ENCODE assay signal across 12 mouse cellular contexts in the genomic region with DNA sequence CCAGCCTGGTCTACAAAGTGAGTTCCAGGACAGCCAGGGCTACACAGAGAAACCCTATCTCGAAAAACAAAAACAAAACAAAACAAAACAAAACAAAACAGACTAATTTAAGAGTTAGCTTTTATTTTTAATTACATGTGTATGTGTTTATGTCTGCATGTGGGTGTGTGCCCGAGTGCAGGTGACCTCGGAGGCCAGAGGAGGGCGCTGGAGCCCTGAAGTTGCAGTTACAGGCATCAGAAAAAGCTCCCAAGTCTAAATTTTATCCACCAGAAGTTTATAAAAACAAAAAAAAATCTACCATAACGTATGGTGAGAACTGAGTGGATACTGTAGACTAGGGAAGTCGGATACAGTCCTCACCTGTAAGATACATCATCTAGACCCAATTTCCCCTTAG. TPM values are rescaled to one million over a fixed set of nuclear protein-coding genes. Genes with fewer than 3 reads are reported as not detected.
DNase-seq lines count a peak whose midpoint lies in the region; ATAC-seq and TF ChIP-seq lines count a peak whose summit lies in the region.
"Had no signal": no experiment of that assay in that cellular context is flagged by ENCODE, and none has a peak within 500 bp of the region (broad histone marks: within the 10 kb centered on the region; RNA-seq: fewer than 3 reads in every experiment).

No protein-coding gene starts in this region.

- ATAC-seq in heart, postnatal 0 days (ENCODE audit: insufficient read depth, low read depth): no peak
- ATAC-seq in lung, postnatal 0 days: no peak
- ATAC-seq in megakaryocyte progenitor cell, adult 5-6 weeks (replicated peaks; ENCODE audit: poor library complexity): peak; percentile 42; the same call in 1 of the 2 replicates

- no peak overlapping the region for H3K4me3 ChIP-seq in heart, postnatal 0 days (ENCODE audit: low read depth, low read length)
- H3K4me3 ChIP-seq in lung, postnatal 0 days (ENCODE audit: low read depth, low read length): no peak overlapping the region
- no peak overlapping the region for H3K4me3 ChIP-seq in ES-Bruce4 (ENCODE audit: low read depth, low read length)
- H3K4me3 ChIP-seq: erythroblast, embryonic 14.5 days; hindbrain, embryonic 15.5 days; liver, embryonic 15.5 days had no signal

- H3K4me1 ChIP-seq in heart, postnatal 0 days (ENCODE audit: control insufficient read depth, insufficient read depth): peaks cover 11% of the 10 kb centered on the region; the same call in 1 of the 2 replicates
- H3K4me1 ChIP-seq in lung, postnatal 0 days (ENCODE audit: insufficient read depth, low read depth, low read length): no peaks in the 10 kb centered on the region
- no peaks in the 10 kb centered on the region for H3K4me1 ChIP-seq in ES-Bruce4 (ENCODE audit: control insufficient read depth, insufficient read depth, low read length)
- H3K4me1 ChIP-seq: hindbrain, embryonic 15.5 days; liver, embryonic 15.5 days had no signal

- H3K27ac ChIP-seq in heart, postnatal 0 days (ENCODE audit: low read depth): no peak overlapping the region
- no peak overlapping the region for H3K27ac ChIP-seq in lung, postnatal 0 days (ENCODE audit: low read length)
- H3K27ac ChIP-seq in ES-Bruce4 (ENCODE audit: insufficient read depth, low read length): no peak overlapping the region
- H3K27ac ChIP-seq: hindbrain, embryonic 15.5 days; liver, embryonic 15.5 days had no signal

- no peak for TF ChIP-seq EP300 in heart, postnatal 0 days (IDR thresholded peaks at IDR 0.05; ENCODE audit: low read depth)
- TF ChIP-seq EP300 in lung, postnatal 0 days (IDR thresholded peaks at IDR 0.05): no peak
- no peak for TF ChIP-seq EP300 in ES-Bruce4 (IDR thresholded peaks at IDR 0.05; ENCODE audit: insufficient read depth, low read depth, low read length)

- TF ChIP-seq CTCF in heart, postnatal 0 days (IDR thresholded peaks at IDR 0.05; ENCODE audit: low read depth): peak; percentile 28
- peak; percentile 60 for TF ChIP-seq CTCF in lung, postnatal 0 days (IDR thresholded peaks at IDR 0.05)
- peak; percentile 49 for TF ChIP-seq CTCF in ES-Bruce4 (IDR thresholded peaks at IDR 0.05; ENCODE audit: low read depth, low read length)

- H3K27me3 ChIP-seq in heart, postnatal 0 days (ENCODE audit: control insufficient read depth, insufficient read depth, low read length): peaks cover 31% of the 10 kb centered on the region
- no peaks in the 10 kb centered on the region for H3K27me3 ChIP-seq in lung, postnatal 0 days (replicated peaks; ENCODE audit: insufficient read depth, low read length)
- no peaks in the 10 kb centered on the region for H3K27me3 ChIP-seq in ES-Bruce4 (ENCODE audit: control insufficient read depth, insufficient read depth, low read length, poor library complexity, severe bottlenecking)
- H3K27me3 ChIP-seq: hindbrain, embryonic 15.5 days; liver, embryonic 15.5 days had no signal

- no peaks in the 10 kb centered on the region for H3K9me3 ChIP-seq in heart, postnatal 0 days (replicated peaks; ENCODE audit: control insufficient read depth, low read length)
- H3K9me3 ChIP-seq in lung, postnatal 0 days (ENCODE audit: low read length): no peaks in the 10 kb centered on the region
- H3K9me3 ChIP-seq in ES-Bruce4 (replicated peaks; ENCODE audit: control insufficient read depth, insufficient read depth, low read length, poor library complexity, severe bottlenecking): no peaks in the 10 kb centered on the region
- H3K9me3 ChIP-seq: G1E; hindbrain, embryonic 15.5 days; liver, embryonic 15.5 days had no signal

- TF ChIP-seq POLR2A in ES-Bruce4 (IDR thresholded peaks at IDR 0.05; ENCODE audit: insufficient read depth, low read length): no peak

- no peak overlapping the region for H3K4me2 ChIP-seq in heart, postnatal 0 days (ENCODE audit: low read depth, low read length)
- no peak overlapping the region for H3K4me2 ChIP-seq in lung, postnatal 0 days (replicated peaks; ENCODE audit: low read depth, low read length)
- H3K4me2 ChIP-seq: hindbrain, embryonic 15.5 days; liver, embryonic 15.5 days had no signal

- no peak overlapping the region for H3K9ac ChIP-seq in heart, postnatal 0 days (replicated peaks; ENCODE audit: low read depth, low read length)
- no peak overlapping the region for H3K9ac ChIP-seq in lung, postnatal 0 days (replicated peaks; ENCODE audit: low read depth)
- no peak overlapping the region for H3K9ac ChIP-seq in ES-Bruce4 (ENCODE audit: low read depth, poor library complexity, severe bottlenecking)
- H3K9ac ChIP-seq: hindbrain, embryonic 15.5 days; liver, embryonic 15.5 days had no signal

- no peak for DNase-seq in heart, postnatal 0 days (ENCODE audit: low spot score)
- no peak for DNase-seq in heart, adult 9 months (ENCODE audit: low spot score in 2 of 2)
- no peak for DNase-seq in lung, postnatal 0 days (ENCODE audit: low spot score)
- no peak for DNase-seq in lung, postnatal 4 days
- DNase-seq in urinary bladder, postnatal 14 days (ENCODE audit: low spot score): no peak
- DNase-seq in natural killer cell, adult 2 months (ENCODE audit: low spot score in 2 of 2): no peak

- peaks cover 48% of the 10 kb centered on the region for H3K36me3 ChIP-seq in heart, postnatal 0 days (replicated peaks; ENCODE audit: control insufficient read depth, insufficient read depth, low read length)
- peaks cover 31% of the 10 kb centered on the region; the same call in 1 of the 2 replicates for H3K36me3 ChIP-seq in lung, postnatal 0 days (ENCODE audit: insufficient read depth, low read length)
- H3K36me3 ChIP-seq in ES-Bruce4 (ENCODE audit: control insufficient read depth, insufficient read depth, low read length, poor library complexity, severe bottlenecking): peaks cover 41% of the 10 kb centered on the region

- WGBS in heart, postnatal 0 days: 87% methylated on average over 6 of the region's 6 CpGs
- WGBS in lung, postnatal 0 days: 87% methylated on average over 6 of the region's 6 CpGs

RNA-seq across cellular contexts. Expression of a gene that starts 24.6 kb away (rescaled TPM):
- total RNA-seq in heart, postnatal 0 days (2014; rRNA removed; ENCODE audit: low replicate concordance): 392 and 459 TPM in 2 replicates
- 214 and 238 TPM in 2 replicates for polyA plus RNA-seq in heart, postnatal 0 days (2015; fragmentation: Nextera tagmentation; extraction: Ambion mirVana)
- 9.2 and 12.7 TPM in 2 replicates for polyA plus RNA-seq in lung, postnatal 0 days (2015; fragmentation: Nextera tagmentation; extraction: Ambion mirVana)
- polyA plus RNA-seq in ES-Bruce4 (2011; ENCODE audit: insufficient read depth, insufficient read length, low read depth, missing spikeins): 2.3 and 2.8 TPM in 2 replicates
- total RNA-seq in megakaryocyte progenitor cell, adult 5-6 weeks (2015): 0.20 and 0.30 TPM in 2 replicates
- total RNA-seq in megakaryocyte progenitor cell, adult 5-6 weeks (2017): 0.33 and 0.34 TPM in 2 replicates
- polyA plus RNA-seq: erythroblast, embryonic 14.5 days had no signal

RNA-seq across cellular contexts. Expression of a gene that starts 24.9 kb away (rescaled TPM):
- total RNA-seq in heart, postnatal 0 days (2014; rRNA removed; ENCODE audit: low replicate concordance): 429 and 487 TPM in 2 replicates
- polyA plus RNA-seq in heart, postnatal 0 days (2015; fragmentation: Nextera tagmentation; extraction: Ambion mirVana): 773 and 817 TPM in 2 replicates
- polyA plus RNA-seq in lung, postnatal 0 days (2015; fragmentation: Nextera tagmentation; extraction: Ambion mirVana): 1,283 and 1,300 TPM in 2 replicates
- 626 and 676 TPM in 2 replicates for polyA plus RNA-seq in ES-Bruce4 (2011; ENCODE audit: insufficient read depth, insufficient read length, low read depth, missing spikeins)
- total RNA-seq in megakaryocyte progenitor cell, adult 5-6 weeks (2015): 307 and 338 TPM in 2 replicates
- total RNA-seq in megakaryocyte progenitor cell, adult 5-6 weeks (2017): 150 and 188 TPM in 2 replicates

Comparison
In these comparisons a context has a peak if more than half of its experiments do, and no peak if none do; other contexts are left out.
1. RNA of a gene that starts 24.6 kb away (polyA plus RNA-seq): 214 to 238 TPM in heart, postnatal 0 days; 9.2 to 12.7 TPM in lung, postnatal 0 days and 2.3 to 2.8 TPM in ES-Bruce4; every median in the first group is over 10 times any median in the second.
2. Peak in every context shown above with its lines, with median percentiles within 50 percentile points of each other: CTCF ChIP-seq.